Comparison of ENCODE assay signal across 18 mouse cellular contexts in the genomic region with DNA sequence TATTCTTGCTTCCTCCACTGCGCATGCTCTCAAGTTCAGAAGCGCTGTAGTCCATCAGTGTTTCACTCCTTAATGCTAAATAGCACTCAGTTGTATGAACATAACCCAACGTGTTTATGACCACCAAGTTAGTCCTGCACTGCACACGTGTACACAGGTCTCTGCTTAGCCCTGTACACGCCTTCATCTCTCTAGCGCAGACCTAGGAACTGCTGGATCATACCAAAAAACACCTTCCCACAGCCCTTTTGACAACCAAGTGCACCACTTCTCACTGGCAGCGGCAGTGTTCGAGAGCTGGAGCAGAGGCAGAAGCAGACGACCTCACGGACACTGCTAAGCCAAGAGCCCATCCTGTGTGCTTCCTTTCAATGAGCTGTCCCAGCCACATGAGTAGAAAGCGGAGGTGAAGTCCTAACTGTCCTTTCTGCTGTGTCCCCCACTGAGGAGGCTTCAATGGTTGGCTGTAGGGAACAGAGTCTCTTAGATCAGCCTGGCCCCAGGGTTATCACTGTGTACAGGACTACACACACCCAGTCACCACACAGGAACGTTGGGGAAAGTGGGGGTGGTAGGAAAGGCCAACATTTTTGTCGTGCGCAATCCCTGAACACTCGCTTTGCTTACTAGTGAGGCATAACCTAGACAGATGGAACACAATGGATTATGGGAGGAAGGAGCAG. TPM values are rescaled to one million over a fixed set of nuclear protein-coding genes. Genes with fewer than 3 reads are reported as not detected.
DNase-seq lines count a peak whose midpoint lies in the region; ATAC-seq and TF ChIP-seq lines count a peak whose summit lies in the region.
"Had no signal": no experiment of that assay in that cellular context is flagged by ENCODE, and none has a peak within 500 bp of the region (broad histone marks: within the 10 kb centered on the region; RNA-seq: fewer than 3 reads in every experiment).

No protein-coding gene starts in this region.

- H3K9me3 ChIP-seq in kidney, embryonic 15.5 days (replicated peaks), result no peaks in the 10 kb centered on the region
- H3K9me3 ChIP-seq in erythroblast, embryonic 14.5 days (ENCODE audit: control insufficient read depth, low read length), result peaks cover 15% of the 10 kb centered on the region
- H3K9me3 ChIP-seq in liver, embryonic 14.5 days (ENCODE audit: control insufficient read depth, low read length), result no peaks in the 10 kb centered on the region
- H3K9me3 ChIP-seq in stomach, embryonic 14.5 days (ENCODE audit: control insufficient read depth, low read depth, low read length), result no peaks in the 10 kb centered on the region
- H3K9me3 ChIP-seq: forebrain, embryonic 12.5 days; hindbrain, embryonic 15.5 days had no signal

- no peak overlapping the region for H3K4me2 ChIP-seq in kidney, embryonic 15.5 days
- peak overlapping the region; percentile 96 for H3K4me2 ChIP-seq in liver, embryonic 14.5 days (ENCODE audit: low read depth)
- no peak overlapping the region for H3K4me2 ChIP-seq in stomach, embryonic 14.5 days (replicated peaks; ENCODE audit: low read depth, low read length)
- H3K4me2 ChIP-seq: forebrain, embryonic 12.5 days; hindbrain, embryonic 15.5 days had no signal

- TF ChIP-seq CTCF in liver, embryonic 14.5 days (IDR thresholded peaks at IDR 0.05; ENCODE audit: low read depth), result 0 out of 2 replicates have a peak, but pooled peaks have one; percentile 9

- TF ChIP-seq EP300 in liver, embryonic 14.5 days (IDR thresholded peaks at IDR 0.05; ENCODE audit: low read depth), result peak; percentile 71

- H3K9ac ChIP-seq in kidney, embryonic 15.5 days, result no peak overlapping the region
- H3K9ac ChIP-seq in liver, embryonic 14.5 days (replicated peaks), result peak overlapping the region; percentile 84
- no peak overlapping the region for H3K9ac ChIP-seq in stomach, embryonic 14.5 days (replicated peaks; ENCODE audit: low read depth, low read length)
- H3K9ac ChIP-seq: forebrain, embryonic 12.5 days; hindbrain, embryonic 15.5 days had no signal

- no peaks in the 10 kb centered on the region for H3K27me3 ChIP-seq in kidney, embryonic 15.5 days
- no peaks in the 10 kb centered on the region for H3K27me3 ChIP-seq in erythroblast, embryonic 14.5 days (ENCODE audit: control insufficient read depth)
- no peaks in the 10 kb centered on the region for H3K27me3 ChIP-seq in liver, embryonic 14.5 days (ENCODE audit: control insufficient read depth, insufficient read depth, low read length)
- H3K27me3 ChIP-seq in stomach, embryonic 14.5 days (ENCODE audit: control insufficient read depth, insufficient read depth, low read length), result no peaks in the 10 kb centered on the region
- H3K27me3 ChIP-seq: forebrain, embryonic 12.5 days; hindbrain, embryonic 15.5 days; megakaryocyte, embryonic 14.5 days; Patski had no signal

- DNase-seq in kidney, adult 11 months, result no peak
- DNase-seq in liver, embryonic 14.5 days (ENCODE audit: low read depth in 3 of 3, low spot score in 3 of 3), result peak; percentile 74
- DNase-seq in frontal cortex, postnatal 36 days (ENCODE audit: low spot score in 2 of 2), result no peak
- DNase-seq in right cerebral cortex, postnatal 25 days, result no peak
- DNase-seq in kidney, postnatal 25 days, result no peak
- DNase-seq: cerebellum, adult 18-20 months; gastrocnemius, postnatal 10 days; kidney, postnatal 36 days; lung, adult 2 months; retina, postnatal 1 day had no signal

- 0 out of 2 replicates have a peak, but pooled peaks have one; percentile 60 for ATAC-seq in kidney, embryonic 15.5 days (replicated peaks; ENCODE audit: low FRiP score)
- ATAC-seq in liver, embryonic 14.5 days (ENCODE audit: insufficient read depth), result peak; percentile 87
- ATAC-seq in stomach, embryonic 14.5 days (ENCODE audit: insufficient number of reproducible peaks, insufficient read depth, low FRiP score, low read depth), result peak; percentile 77; the same call in 1 of the 2 replicates
- ATAC-seq: Patski had no signal

- H3K36me3 ChIP-seq in kidney, embryonic 15.5 days, result no peaks in the 10 kb centered on the region
- H3K36me3 ChIP-seq in erythroblast, embryonic 14.5 days (ENCODE audit: control insufficient read depth), result peaks cover 68% of the 10 kb centered on the region
- H3K36me3 ChIP-seq in liver, embryonic 14.5 days (replicated peaks; ENCODE audit: control insufficient read depth, insufficient read depth, low read depth), result no peaks in the 10 kb centered on the region; the same call in 1 of the 2 replicates
- H3K36me3 ChIP-seq in stomach, embryonic 14.5 days (ENCODE audit: control insufficient read depth, insufficient read depth, low read length), result no peaks in the 10 kb centered on the region
- H3K36me3 ChIP-seq: forebrain, embryonic 12.5 days; hindbrain, embryonic 15.5 days had no signal

- no peak overlapping the region for H3K27ac ChIP-seq in kidney, embryonic 15.5 days
- H3K27ac ChIP-seq in liver, embryonic 14.5 days, result peak overlapping the region; percentile 100
- H3K27ac ChIP-seq in stomach, embryonic 14.5 days (ENCODE audit: low read length), result no peak overlapping the region
- H3K27ac ChIP-seq: forebrain, embryonic 12.5 days; hindbrain, embryonic 15.5 days; left cerebral cortex, adult 2 months had no signal

- no peak overlapping the region for H3K4me3 ChIP-seq in kidney, embryonic 15.5 days (replicated peaks)
- H3K4me3 ChIP-seq in erythroblast, embryonic 14.5 days (replicated peaks), result peak overlapping the region; percentile 59
- peak overlapping the region; percentile 53 to 58 for H3K4me3 ChIP-seq in liver, embryonic 14.5 days (ENCODE audit: insufficient read depth in 1 of 2, low read depth in 2 of 2, low read length in 2 of 2)
- no peak overlapping the region for H3K4me3 ChIP-seq in stomach, embryonic 14.5 days (ENCODE audit: low read depth, low read length)
- H3K4me3 ChIP-seq: forebrain, embryonic 12.5 days; hindbrain, embryonic 15.5 days; left cerebral cortex, adult 2 months; megakaryocyte, embryonic 14.5 days had no signal

- H3K4me1 ChIP-seq in kidney, embryonic 15.5 days, result peaks cover 52% of the 10 kb centered on the region
- H3K4me1 ChIP-seq in erythroblast, embryonic 14.5 days (ENCODE audit: control insufficient read depth), result peaks cover 92% of the 10 kb centered on the region
- peaks cover 80 to 84% of the 10 kb centered on the region in 2 experiments for H3K4me1 ChIP-seq in liver, embryonic 14.5 days (replicated peaks; ENCODE audit: control insufficient read depth in 2 of 2, insufficient read depth in 2 of 2, low read length in 1 of 2)
- peaks cover 7% of the 10 kb centered on the region; the same call in 1 of the 2 replicates for H3K4me1 ChIP-seq in stomach, embryonic 14.5 days (ENCODE audit: control insufficient read depth, insufficient read depth, low read length)

- WGBS in kidney, embryonic 15.5 days, result 86% methylated on average over 15 of the region's 15 CpGs
- WGBS in liver, embryonic 14.5 days (ENCODE audit: insufficient replicate concordance), result 29% methylated on average over 15 of the region's 15 CpGs
- WGBS in stomach, embryonic 14.5 days, result 85% methylated on average over 15 of the region's 15 CpGs

RNA-seq across cellular contexts. Expression of a gene that starts 42.0 kb away (rescaled TPM):
- 74.6 and 76.4 TPM in 2 replicates for polyA plus RNA-seq in kidney, embryonic 15.5 days (2015; fragmentation: Nextera tagmentation; extraction: Ambion mirVana)
- polyA plus RNA-seq in erythroblast, embryonic 14.5 days (2012), result 8.8 and 13.2 TPM in 2 replicates
- 30.1 and 39.7 TPM in 2 replicates for polyA plus RNA-seq in liver, embryonic 14.5 days (2012; rRNA removed)
- polyA plus RNA-seq in liver, embryonic 14.5 days (2014; fragmentation: Nextera tagmentation; extraction: Ambion mirVana), result 32.8 and 37.6 TPM in 2 replicates
- polyA plus RNA-seq in stomach, embryonic 14.5 days (2014; fragmentation: Nextera tagmentation; extraction: Ambion mirVana), result 53.5 and 55.1 TPM in 2 replicates

Comparison
In these comparisons a context has a peak if more than half of its experiments do, and no peak if none do; other contexts are left out.
1. H3K4me3 ChIP-seq: peak in erythroblast, embryonic 14.5 days (single experiment) and liver, embryonic 14.5 days (2 of 2); none in kidney, embryonic 15.5 days (single experiment) and stomach, embryonic 14.5 days (single experiment).
2. DNase-seq: peak in liver, embryonic 14.5 days (3 of 3); none in kidney, adult 11 months (single experiment), frontal cortex, postnatal 36 days (0 of 2), right cerebral cortex, postnatal 25 days (single experiment) and kidney, postnatal 25 days (0 of 2).
3. Peak in every context shown above with its lines, with median percentiles within 50 percentile points of each other: ATAC-seq.